11 mouse cellular contexts compared by ENCODE assay signal in the genomic region with DNA sequence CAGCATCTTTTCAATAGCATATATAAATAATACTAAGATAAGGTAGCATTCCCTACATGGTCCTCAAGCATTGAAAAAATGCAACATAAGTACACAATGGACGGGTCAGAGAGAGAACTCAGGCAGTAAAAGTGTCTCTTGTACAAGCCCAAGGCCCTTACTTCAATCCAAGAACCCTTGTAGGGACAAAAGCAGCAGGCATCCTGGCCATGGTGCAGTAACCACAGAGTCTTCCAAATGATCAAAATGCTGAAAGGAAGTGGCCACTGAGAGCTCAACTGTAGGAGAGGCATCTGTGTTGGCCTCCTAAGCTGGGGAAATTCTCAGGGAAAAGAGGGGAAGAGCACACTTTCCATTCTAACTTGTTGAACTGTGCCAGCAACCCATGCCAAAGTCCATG. TPM values are rescaled to one million over a fixed set of nuclear protein-coding genes. Genes with fewer than 3 reads are reported as not detected.
A peak's percentile ranks its signal among the peaks of the same experiment; 100 is the strongest.
DNase-seq lines count a peak whose midpoint lies in the region.
"Had no signal": no experiment of that assay in that cellular context is flagged by ENCODE, and none has a peak within 500 bp of the region (broad histone marks: within the 10 kb centered on the region; RNA-seq: fewer than 3 reads in every experiment).

No protein-coding gene starts in this region.

- DNase-seq in cerebellum, postnatal 14 days = peak; percentile 35 to 59
- no peak for DNase-seq in cerebellum, adult 11 months
- DNase-seq in heart, adult 11 months = peak; percentile 18
- no peak for DNase-seq in heart, adult 18-20 months
- peak; percentile 26 for DNase-seq in adipocyte (ENCODE audit: low spot score)
- DNase-seq in natural killer cell, adult 2 months (ENCODE audit: low spot score in 2 of 2) = no peak
- DNase-seq: adrenal gland, adult 8-10 months; adrenal gland, postnatal 14 days; adrenal gland, postnatal 36 days; cerebellum, adult 9-10 months; forebrain, postnatal 0 days had no signal

RNA-seq across cellular contexts. Expression of gene Uxs1, which starts 2.5 kb away (rescaled TPM):
- 10 to 100 TPM; 11.9 to 12.6 TPM for total RNA-seq in heart, adult 18-20 months (2021)

Comparison
In these comparisons a context has a peak if more than half of its experiments do, and no peak if none do; other contexts are left out.
1. DNase-seq: peak in cerebellum, postnatal 14 days (2 of 2), heart, adult 11 months (single experiment) and adipocyte (single experiment); none in cerebellum, adult 11 months (single experiment), heart, adult 18-20 months (0 of 2) and natural killer cell, adult 2 months (0 of 2).